Mouse (Mus musculus) forebrain, embryonic 11.5 days (tissue): ENCODE measurements around the gene Slc22a5. TPM values are rescaled to one million over a fixed set of nuclear protein-coding genes. Genes with fewer than 3 reads are reported as not detected.
"Not testable (repeated sequence)": the region's sequence is repeated elsewhere in the genome, so short reads cannot be mapped to it uniquely, and the experiment has no call there.

Experiments used
- ATAC-seq: fragments of 200-750 bp; cut with Nextera tagmentation; replicated peaks from 2 replicates; pipeline ENCODE4 v1.8.0; 2017; ENCODE audit warnings: moderate TSS enrichment; ENCODE audit not compliant: low FRiP score
- DNase-seq: peaks from one replicate; pipeline ENCODE4 v3.0.0-alpha.2; 2017; ENCODE audit warnings: low spot score
- H3K27ac ChIP-seq: fragments of 300-500 bp; sonication (generic); 2 replicates; pipeline ENCODE4 v1.5.1; 2014; ENCODE audit warnings: low read depth, low read length
- H3K27me3 ChIP-seq: fragments of 300-500 bp; sonication (generic); 2 replicates; pipeline ENCODE4 v1.6.1; 2014; ENCODE audit warnings: mild to moderate bottlenecking, low read length, mixed read lengths; ENCODE audit not compliant: control insufficient read depth, insufficient read depth
- H3K36me3 ChIP-seq: fragments of 300-500 bp; sonication (generic); 2 replicates; pipeline ENCODE4 v1.6.1; 2014; ENCODE audit warnings: mild to moderate bottlenecking, low read length, moderate library complexity, mixed read lengths; ENCODE audit not compliant: control insufficient read depth, insufficient read depth
- H3K4me1 ChIP-seq: fragments of 300-500 bp; sonication (generic); replicated peaks from 2 replicates; pipeline ENCODE4 v1.6.1; 2014; ENCODE audit warnings: low read length, mixed read lengths; ENCODE audit not compliant: control insufficient read depth, insufficient read depth
- H3K4me2 ChIP-seq: fragments of 300-500 bp; sonication (generic); 2 replicates; pipeline ENCODE4 v1.6.1; 2014; ENCODE audit warnings: low read depth, mild to moderate bottlenecking, low read length, moderate library complexity, mixed read lengths; ENCODE audit not compliant: severe bottlenecking
- H3K4me3 ChIP-seq: fragments of 300-500 bp; sonication (generic); 2 replicates; pipeline ENCODE4 v1.5.1; 2014; ENCODE audit warnings: low read depth, low read length
- H3K9ac ChIP-seq: fragments of 300-500 bp; sonication (generic); 2 replicates; pipeline ENCODE4 v1.6.1; 2014; ENCODE audit warnings: low read length
- H3K9me3 ChIP-seq: fragments of 300-500 bp; sonication (generic); 2 replicates; pipeline ENCODE4 v1.6.1; 2016; ENCODE audit warnings: low read length, mixed read lengths; ENCODE audit not compliant: control insufficient read depth
- WGBS: fragments of 180-500 bp; shearing (Covaris S2); extraction: QIAGEN DNeasy Blood & Tissue Kit; methylation state at CpG from one replicate; pipeline ENCODE4 v1.1.7; 2014; 5-methylcytosine and 5-hydroxymethylcytosine counted together
- polyA plus RNA-seq: library from polyadenylated mRNA; unstranded; fragments of >200 nt; fragmentation: Nextera tagmentation; extraction: Ambion mirVana; gene quantifications from 2 replicates; pipeline ENCODE4 v1.2.1, GENCODE M21; 2014

Gene Slc22a5
- polyA plus RNA-seq: 7.1 TPM in 2 replicates

DNA sequence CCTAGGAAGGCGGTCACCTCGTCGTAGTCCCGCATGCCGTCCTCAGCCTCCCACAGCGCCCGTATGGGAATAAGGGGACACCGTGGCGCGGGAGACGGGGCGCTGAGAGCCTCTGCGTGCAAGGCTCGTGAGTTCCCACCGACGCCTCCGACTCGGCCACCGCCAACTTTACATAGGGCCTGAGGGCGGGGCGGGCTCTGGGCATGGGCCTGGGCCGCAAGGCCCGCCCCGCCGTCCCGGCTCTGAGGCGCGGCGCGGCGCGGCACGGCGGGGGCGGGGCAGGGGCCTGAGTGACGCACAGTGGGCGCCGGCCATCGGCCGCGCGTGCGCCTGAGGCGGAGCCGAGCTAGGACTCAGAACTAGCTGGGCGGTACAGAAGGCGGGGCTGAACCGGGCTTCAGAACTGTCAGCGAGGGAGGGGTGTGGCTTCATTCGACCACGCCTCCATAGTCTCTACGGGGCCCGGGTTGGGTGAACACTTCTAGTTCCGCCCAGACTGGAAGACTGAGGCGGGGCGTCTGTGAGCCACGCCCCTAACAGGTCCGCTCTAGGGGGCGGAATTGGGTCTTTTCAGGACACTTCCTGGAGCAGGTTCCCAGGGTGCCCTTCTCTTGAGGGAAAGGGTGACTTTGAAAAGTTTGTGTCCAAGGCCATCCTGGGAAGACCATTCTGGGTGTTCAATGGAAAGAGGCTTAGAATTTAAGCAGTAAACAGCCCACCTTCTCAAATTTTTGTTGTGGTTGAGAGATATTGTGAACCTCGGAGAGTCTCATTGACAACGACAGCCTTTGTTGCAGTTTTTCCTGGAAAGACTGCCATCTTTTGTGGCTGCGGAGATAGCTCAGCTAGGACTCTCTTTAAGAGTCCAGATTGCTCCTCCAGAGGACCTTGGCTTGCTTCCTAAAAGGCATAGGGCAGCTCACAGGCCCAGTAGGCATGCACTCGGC is at the start of gene Slc22a5:
Gene Slc22a5 (minus strand): TSS at position 156 of the 947 bp plus-strand sequence.
- H3K4me2 ChIP-seq: peak within 1 kb of the TSS; percentile 83
- no peaks in the 10 kb centered on the region for H3K27me3 ChIP-seq
- H3K4me3 ChIP-seq: peak within 1 kb of the TSS; percentile 50
- H3K4me1 ChIP-seq: 0 out of 2 replicates have a peak, but pooled peaks cover 2% of the 10 kb centered on the region
- no peak within 1 kb of the TSS for H3K27ac ChIP-seq
- ATAC-seq (peak; percentile 99), DNase-seq (peak; percentile 99)
- H3K9ac ChIP-seq: peak within 1 kb of the TSS; percentile 63
- no peaks in the 10 kb centered on the region for H3K9me3 ChIP-seq
- WGBS: 4% methylated on average over 53 of the region's 63 CpGs
- H3K36me3 ChIP-seq: no peaks in the 10 kb centered on the region

DNA sequence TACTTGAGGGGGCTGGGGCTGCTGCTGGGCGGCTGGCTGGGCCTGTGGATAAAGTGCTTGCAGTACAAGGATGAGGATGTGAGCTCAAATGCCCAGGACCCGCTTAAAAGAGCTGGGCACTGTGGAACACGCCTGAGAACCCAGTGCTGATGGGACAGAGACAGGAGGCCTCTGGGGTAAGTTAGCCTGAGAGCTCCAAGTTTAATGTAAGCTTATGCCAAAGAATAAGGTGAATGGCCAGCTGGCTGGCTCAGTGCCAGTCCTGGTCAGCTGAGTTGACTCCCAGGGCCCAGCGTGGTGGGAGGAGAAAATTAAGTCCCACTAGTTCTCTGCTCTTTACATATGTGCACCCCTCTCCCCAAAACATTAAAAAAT is 40.5 kb upstream of the Slc22a5 start:
- H3K36me3 ChIP-seq: not testable (repeated sequence)
- 85% methylated on average over 4 of the region's 4 CpGs for WGBS

DNA sequence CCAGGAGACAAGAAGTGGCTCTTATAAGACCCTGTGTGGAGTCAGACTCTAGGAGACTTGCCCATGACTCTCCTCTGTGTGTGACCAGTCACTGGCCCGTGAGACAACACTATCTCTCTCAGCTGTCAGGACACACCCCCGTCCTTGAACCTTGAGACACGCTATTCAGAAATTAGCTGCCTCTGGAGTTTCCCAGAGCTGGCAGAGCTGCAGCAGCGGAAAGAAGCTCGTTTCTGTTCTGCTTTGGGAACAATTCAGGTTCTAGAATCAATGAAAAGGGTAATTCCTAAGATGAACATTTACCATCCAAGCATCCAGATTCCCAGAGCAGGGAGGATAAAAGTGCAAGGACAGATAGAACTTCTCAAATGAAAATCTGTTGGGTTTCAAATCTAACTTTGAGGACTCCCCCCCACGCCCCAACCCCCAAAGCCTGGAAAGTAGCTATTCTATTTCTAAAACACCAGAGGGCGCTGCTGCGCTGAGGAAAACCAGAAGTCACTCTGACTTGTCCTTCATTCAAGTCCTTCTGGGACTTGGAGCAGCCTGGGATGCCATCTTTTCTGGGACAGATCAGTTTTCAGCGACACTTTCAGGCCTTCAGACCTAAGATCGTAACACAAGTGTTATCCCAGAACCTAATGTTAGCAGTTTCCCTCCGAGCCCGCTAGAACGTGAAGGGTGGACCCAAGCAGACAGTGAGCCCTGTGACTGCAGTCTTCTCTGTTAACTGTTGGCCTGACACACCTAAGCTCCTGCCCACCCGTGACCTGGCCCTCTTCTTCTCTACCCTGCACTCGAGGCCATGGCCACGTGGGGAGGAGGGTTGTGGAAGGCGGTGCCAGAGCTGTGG is 39.9 kb upstream of the Slc22a5 start:
- H3K4me1 ChIP-seq: no peaks in the 10 kb centered on the region
- no peak for ATAC-seq
- H3K4me2 ChIP-seq: no peak overlapping the region
- H3K36me3 ChIP-seq: no peaks in the 10 kb centered on the region
- H3K9ac ChIP-seq: no peak overlapping the region
- no peaks in the 10 kb centered on the region for H3K9me3 ChIP-seq
- no peak overlapping the region for H3K27ac ChIP-seq
- no peak overlapping the region for H3K4me3 ChIP-seq
- DNase-seq: peak; percentile 72
- H3K27me3 ChIP-seq: no peaks in the 10 kb centered on the region
- WGBS: 37% methylated on average over 17 of the region's 17 CpGs

More for the DNA sequence above, 40.5 kb upstream of the Slc22a5 start:
- not testable (repeated sequence) for ATAC-seq, H3K27ac ChIP-seq, H3K4me1 ChIP-seq, DNase-seq, H3K9me3 ChIP-seq, H3K9ac ChIP-seq, H3K4me3 ChIP-seq, H3K4me2 ChIP-seq, H3K27me3 ChIP-seq

DNA sequence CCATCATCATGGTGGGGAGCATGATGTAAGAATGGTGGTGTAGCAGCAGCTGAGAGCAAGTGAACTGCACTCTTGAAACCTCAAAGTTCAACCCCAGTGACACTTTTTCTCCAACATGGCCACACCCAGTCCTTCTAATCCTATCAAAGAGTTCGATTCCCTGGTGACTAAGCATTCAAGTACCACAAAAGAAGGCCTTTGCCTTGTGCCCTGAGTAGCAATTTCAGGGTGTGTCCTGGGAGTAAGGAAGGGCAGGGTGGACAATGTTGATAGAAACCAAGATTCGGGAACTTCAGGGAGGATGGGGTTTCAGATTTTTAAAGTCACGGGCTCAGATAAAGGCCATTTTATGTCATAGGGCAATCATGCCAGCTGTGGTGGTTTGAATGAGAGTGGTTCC is 38.3 kb upstream of the Slc22a5 start:
- no peak overlapping the region for H3K9ac ChIP-seq
- H3K27me3 ChIP-seq: no peaks in the 10 kb centered on the region
- ATAC-seq (no peak), DNase-seq (no peak)
- H3K27ac ChIP-seq: no peak overlapping the region
- H3K9me3 ChIP-seq: no peaks in the 10 kb centered on the region
- no peak overlapping the region for H3K4me3 ChIP-seq
- H3K36me3 ChIP-seq: no peaks in the 10 kb centered on the region
- H3K4me2 ChIP-seq: no peak overlapping the region
- no peaks in the 10 kb centered on the region for H3K4me1 ChIP-seq
- WGBS: 74% methylated on average over 3 of the region's 3 CpGs

DNA sequence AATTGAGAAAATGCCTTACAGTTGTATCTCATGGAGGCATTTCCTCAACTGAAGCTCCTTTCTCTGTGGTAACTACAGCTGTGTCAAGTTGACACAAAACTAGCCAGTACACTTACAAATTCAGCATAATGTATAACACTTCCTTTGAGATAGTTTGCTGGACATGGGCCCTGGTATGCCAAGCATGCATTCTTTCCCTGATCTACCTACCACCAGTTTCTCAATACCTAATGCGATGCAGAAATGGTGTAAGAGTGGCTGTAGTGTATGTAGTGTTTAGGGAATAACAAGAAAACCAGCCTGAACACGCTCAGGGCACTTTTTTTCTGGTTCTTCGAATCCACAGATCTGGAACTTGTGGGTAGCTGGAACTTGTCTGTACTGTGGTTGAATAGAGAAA is 37.1 kb upstream of the Slc22a5 start:
- H3K27ac ChIP-seq: no peak overlapping the region
- WGBS: 78% methylated on average over 3 of the region's 3 CpGs
- H3K27me3 ChIP-seq: no peaks in the 10 kb centered on the region
- H3K36me3 ChIP-seq: no peaks in the 10 kb centered on the region
- no peak overlapping the region for H3K4me3 ChIP-seq
- H3K4me1 ChIP-seq: no peaks in the 10 kb centered on the region
- DNase-seq (no peak), ATAC-seq (no peak)
- no peak overlapping the region for H3K9ac ChIP-seq
- no peak overlapping the region for H3K4me2 ChIP-seq
- H3K9me3 ChIP-seq: no peaks in the 10 kb centered on the region

DNA sequence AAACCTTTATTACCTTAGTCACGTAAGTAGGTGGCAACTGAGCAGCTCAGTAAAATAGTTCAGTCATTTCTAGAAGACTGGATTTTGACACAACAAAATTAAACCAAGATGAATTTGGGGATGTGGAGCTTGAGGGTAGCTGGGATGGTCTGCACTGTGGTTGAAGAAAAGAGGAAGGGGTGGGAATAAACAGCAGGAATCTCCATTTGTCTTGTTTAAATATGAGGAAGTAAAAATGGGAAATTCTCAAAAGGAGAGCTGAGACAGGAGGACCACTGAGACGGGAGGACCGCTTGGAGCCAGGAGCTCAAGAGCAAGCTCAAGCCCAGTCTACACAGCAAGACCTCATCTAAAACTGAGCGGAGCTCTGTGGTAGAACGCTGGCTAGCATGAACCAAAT is 34.8 kb upstream of the Slc22a5 start:
- ATAC-seq: no peak
- DNase-seq: no peak
- H3K36me3 ChIP-seq: no peaks in the 10 kb centered on the region
- H3K9ac ChIP-seq: no peak overlapping the region
- no peak overlapping the region for H3K4me2 ChIP-seq
- H3K9me3 ChIP-seq: no peaks in the 10 kb centered on the region
- H3K27me3 ChIP-seq: no peaks in the 10 kb centered on the region
- H3K4me1 ChIP-seq: no peaks in the 10 kb centered on the region
- WGBS: 93% methylated on average over 5 of the region's 5 CpGs
- no peak overlapping the region for H3K4me3 ChIP-seq
- H3K27ac ChIP-seq: no peak overlapping the region

DNA sequence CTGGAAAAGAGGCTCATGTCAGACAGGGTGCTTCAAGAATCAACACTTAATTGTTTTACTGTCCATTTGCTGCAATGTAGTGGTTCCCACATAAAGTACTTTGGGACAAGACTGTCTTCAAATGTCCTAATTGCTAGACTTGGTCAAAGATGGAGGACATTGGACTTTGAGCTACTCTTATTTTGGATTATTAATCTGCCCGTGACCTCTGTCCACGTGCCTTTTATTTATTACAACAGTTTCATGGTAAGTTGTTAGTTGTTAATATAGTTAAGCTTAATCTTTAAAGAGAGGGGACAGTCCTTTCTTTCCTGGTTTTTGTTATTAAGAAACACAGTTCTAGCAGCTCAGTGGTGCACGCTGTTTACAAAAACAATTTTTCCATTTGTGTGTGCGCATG is 27.4 kb upstream of the Slc22a5 start:
- H3K9ac ChIP-seq: no peak overlapping the region
- no peaks in the 10 kb centered on the region for H3K4me1 ChIP-seq
- no peaks in the 10 kb centered on the region for H3K27me3 ChIP-seq
- H3K9me3 ChIP-seq: no peaks in the 10 kb centered on the region
- WGBS: 92% methylated on average over 4 of the region's 4 CpGs
- no peak overlapping the region for H3K4me3 ChIP-seq
- H3K36me3 ChIP-seq: no peaks in the 10 kb centered on the region
- H3K4me2 ChIP-seq: no peak overlapping the region
- no peak overlapping the region for H3K27ac ChIP-seq
- DNase-seq (no peak), ATAC-seq (no peak)

DNA sequence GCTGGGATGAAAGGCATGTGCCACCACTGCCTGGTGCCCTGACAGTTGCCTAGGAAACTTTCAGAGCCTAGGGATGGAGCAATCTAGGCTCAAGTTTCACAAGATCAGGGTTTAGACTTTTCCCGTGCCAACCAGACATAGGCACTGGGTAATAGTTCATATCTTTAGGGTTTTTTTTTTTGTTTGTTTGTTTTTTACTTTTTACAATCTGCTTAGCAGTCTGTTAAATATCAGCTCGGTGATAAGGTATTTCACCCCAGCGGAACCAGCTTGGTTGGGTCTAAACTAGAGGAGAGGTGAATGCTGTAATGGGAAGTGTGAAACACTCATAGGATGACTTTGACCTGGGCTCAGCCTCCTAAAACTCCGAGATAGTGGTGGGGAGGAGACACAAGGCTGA is 19.6 kb upstream of the Slc22a5 start:
- 82% methylated on average over 4 of the region's 4 CpGs for WGBS
- ATAC-seq (no peak), DNase-seq (no peak)
- no peak overlapping the region for H3K4me3 ChIP-seq
- no peaks in the 10 kb centered on the region for H3K27me3 ChIP-seq
- no peak overlapping the region for H3K9ac ChIP-seq
- no peaks in the 10 kb centered on the region for H3K4me1 ChIP-seq
- H3K36me3 ChIP-seq: no peaks in the 10 kb centered on the region
- no peaks in the 10 kb centered on the region for H3K9me3 ChIP-seq
- H3K27ac ChIP-seq: no peak overlapping the region
- H3K4me2 ChIP-seq: no peak overlapping the region
